Mouse (Mus musculus): ENCODE data around the gene 4930524J08Rik. TPM values are rescaled to one million over a fixed set of nuclear protein-coding genes. Genes with fewer than 3 reads are reported as not detected.

The 4930524J08Rik gene
- polyA plus RNA-seq (2015; fragmentation: Nextera tagmentation; extraction: Ambion mirVana) = 0.69 and 1.4 TPM in 2 replicates

GRCm38 (mm10) chr5:99978699-99979442, at the start of gene 4930524J08Rik, which contains the start of gene Hnrnpd:
Gene 4930524J08Rik (plus strand): TSS chr5:99979061.
Gene Hnrnpd (minus strand): TSS chr5:99978938.
- WGBS = under 1% methylated on average over 94 of the region's 97 CpGs

GRCm38 (mm10) chr5:99931910-99932309, 47.0 kb upstream of the 4930524J08Rik start:
- H3K9me3 ChIP-seq (replicated peaks; ENCODE audit: control insufficient read depth, low read length) = no peaks in the 10 kb centered on the region
- H3K27ac ChIP-seq (ENCODE audit: low read length) = no peak overlapping the region
- no peak for ATAC-seq (ENCODE audit: insufficient read depth, low FRiP score)
- no peak overlapping the region for H3K4me3 ChIP-seq (replicated peaks; ENCODE audit: low read length)
- H3K9ac ChIP-seq (ENCODE audit: low read length) = no peak overlapping the region
- H3K36me3 ChIP-seq (ENCODE audit: control insufficient read depth, insufficient read depth, low read length) = no peaks in the 10 kb centered on the region
- WGBS = 78% methylated on average over 6 of the region's 6 CpGs
- H3K27me3 ChIP-seq (ENCODE audit: control insufficient read depth, insufficient read depth, low read length) = no peaks in the 10 kb centered on the region
- H3K4me1 ChIP-seq (ENCODE audit: control insufficient read depth, insufficient read depth, low read length) = no peaks in the 10 kb centered on the region
- H3K4me2 ChIP-seq (ENCODE audit: low read depth, low read length) = no peak overlapping the region

More at GRCm38 (mm10) chr5:99978699-99979442, at the start of gene 4930524J08Rik, which contains the start of gene Hnrnpd:
- Histone ChIP-seq H3K4me3 (replicated peaks; ENCODE audit: low read length) (peak within 1 kb of the TSS; percentile 71), H3K4me2 (ENCODE audit: low read depth, low read length) (peak within 1 kb of the TSS; percentile 79), H3K27me3 (ENCODE audit: control insufficient read depth, insufficient read depth, low read length) (no peaks in the 10 kb centered on the region), H3K9ac (ENCODE audit: low read length) (peak within 1 kb of the TSS; percentile 98), H3K4me1 (ENCODE audit: control insufficient read depth, insufficient read depth, low read length) (peaks cover 17% of the 10 kb centered on the region), H3K27ac (ENCODE audit: low read length) (peak within 1 kb of the TSS; percentile 99), H3K9me3 (replicated peaks; ENCODE audit: control insufficient read depth, low read length) (no peaks in the 10 kb centered on the region), H3K36me3 (ENCODE audit: control insufficient read depth, insufficient read depth, low read length) (peaks cover 6% of the 10 kb centered on the region; the same call in 1 of the 2 replicates)
- peak; percentile 97 for ATAC-seq (ENCODE audit: insufficient read depth, low FRiP score)

DNA sequence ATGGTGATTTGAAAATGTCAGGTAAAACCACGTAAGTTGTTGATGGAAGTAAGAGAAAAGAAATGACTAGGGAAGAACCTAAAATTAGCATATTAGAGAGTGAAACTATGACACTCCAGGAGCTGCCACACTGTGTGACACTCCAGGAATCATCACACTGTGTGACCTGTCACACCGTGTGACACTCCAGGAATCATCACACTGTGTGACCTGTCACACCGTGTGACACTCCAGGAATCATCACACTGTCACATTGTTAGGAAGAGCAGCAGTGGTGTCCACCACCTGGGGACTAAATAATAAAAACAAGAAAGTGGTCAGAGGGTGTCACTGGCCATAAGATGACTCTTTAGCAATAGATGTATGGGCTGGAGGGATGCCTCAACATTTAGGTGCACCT, 39.4 kb upstream of the 4930524J08Rik start:
- Histone ChIP-seq H3K27ac (ENCODE audit: low read length) (no peak overlapping the region), H3K9me3 (replicated peaks; ENCODE audit: control insufficient read depth, low read length) (peaks cover 2% of the 10 kb centered on the region; the same call in 1 of the 2 replicates), H3K4me3 (replicated peaks; ENCODE audit: low read length) (no peak overlapping the region), H3K27me3 (ENCODE audit: control insufficient read depth, insufficient read depth, low read length) (no peaks in the 10 kb centered on the region), H3K36me3 (ENCODE audit: control insufficient read depth, insufficient read depth, low read length) (no peaks in the 10 kb centered on the region), H3K9ac (ENCODE audit: low read length) (no peak overlapping the region), H3K4me1 (ENCODE audit: control insufficient read depth, insufficient read depth, low read length) (no peaks in the 10 kb centered on the region), H3K4me2 (ENCODE audit: low read depth, low read length) (no peak overlapping the region)
- WGBS = 77% methylated on average over 3 of the region's 3 CpGs
- no peak for ATAC-seq (ENCODE audit: insufficient read depth, low FRiP score)

DNA sequence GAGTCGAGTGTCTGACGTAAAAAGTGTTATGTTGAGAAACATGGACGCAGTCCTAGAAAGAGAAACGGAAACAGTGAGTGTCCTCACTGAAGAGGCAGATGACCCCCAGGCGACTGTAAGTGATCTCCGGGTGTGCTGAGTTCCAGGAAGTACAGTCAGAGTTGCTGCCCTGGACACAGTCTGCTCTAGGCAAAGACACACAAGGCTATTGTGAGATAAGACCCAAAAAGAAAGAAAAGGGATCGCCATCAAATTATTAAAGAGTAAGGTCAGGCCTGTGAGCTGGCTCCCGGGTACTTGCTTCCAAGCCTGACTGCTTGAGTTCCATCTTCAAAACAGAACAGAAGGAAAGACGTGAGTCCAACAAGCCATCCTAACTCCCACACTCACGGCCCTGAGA, 37.6 kb upstream of the 4930524J08Rik start:
- Histone ChIP-seq H3K9me3 (replicated peaks; ENCODE audit: control insufficient read depth, low read length) (peaks cover 3% of the 10 kb centered on the region; the same call in 1 of the 2 replicates), H3K27ac (ENCODE audit: low read length) (no peak overlapping the region), H3K4me1 (ENCODE audit: control insufficient read depth, insufficient read depth, low read length) (no peaks in the 10 kb centered on the region), H3K36me3 (ENCODE audit: control insufficient read depth, insufficient read depth, low read length) (no peaks in the 10 kb centered on the region), H3K27me3 (ENCODE audit: control insufficient read depth, insufficient read depth, low read length) (no peaks in the 10 kb centered on the region), H3K4me3 (replicated peaks; ENCODE audit: low read length) (no peak overlapping the region), H3K9ac (ENCODE audit: low read length) (no peak overlapping the region), H3K4me2 (ENCODE audit: low read depth, low read length) (no peak overlapping the region)
- WGBS = 77% methylated on average over 10 of the region's 10 CpGs
- ATAC-seq (ENCODE audit: insufficient read depth, low FRiP score) = no peak

DNA sequence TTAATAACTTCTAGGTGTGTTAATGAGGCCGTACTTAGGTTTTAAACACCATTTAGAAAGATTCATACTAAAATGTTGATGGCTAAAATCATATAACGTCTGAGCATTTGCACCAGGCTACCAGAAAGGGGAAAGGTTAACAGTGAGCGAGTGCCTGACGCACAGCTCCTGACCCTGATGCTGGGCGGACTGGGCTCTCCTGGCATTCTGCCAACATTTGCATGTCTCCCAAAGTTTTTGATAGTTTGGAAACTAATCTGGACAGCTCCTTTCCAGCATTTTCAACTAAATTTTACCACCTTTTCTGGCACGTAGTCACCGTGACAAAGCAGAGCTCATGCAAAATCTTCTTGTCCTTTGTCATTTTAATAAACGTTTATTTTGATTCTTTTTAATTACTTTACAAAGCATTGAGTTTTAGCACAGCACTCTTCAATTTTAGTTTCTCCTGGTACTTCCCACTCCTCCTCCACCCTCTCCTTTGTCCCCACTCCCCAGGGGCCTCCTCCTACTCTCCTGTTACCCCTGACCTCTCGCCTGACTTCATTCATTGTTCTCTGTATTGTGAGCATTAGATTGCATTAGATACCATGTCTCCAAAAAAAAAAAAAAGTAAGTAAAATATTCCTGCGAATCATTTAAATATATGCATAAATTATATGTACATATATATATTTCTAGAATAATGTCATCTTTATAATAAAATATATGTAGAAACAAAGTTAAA, 36.9 kb upstream of the 4930524J08Rik start:
- Histone ChIP-seq H3K9ac (ENCODE audit: low read length) (no peak overlapping the region), H3K4me1 (ENCODE audit: control insufficient read depth, insufficient read depth, low read length) (no peaks in the 10 kb centered on the region), H3K4me3 (replicated peaks; ENCODE audit: low read length) (no peak overlapping the region), H3K27ac (ENCODE audit: low read length) (no peak overlapping the region), H3K9me3 (replicated peaks; ENCODE audit: control insufficient read depth, low read length) (peaks cover 3% of the 10 kb centered on the region; the same call in 1 of the 2 replicates), H3K36me3 (ENCODE audit: control insufficient read depth, insufficient read depth, low read length) (no peaks in the 10 kb centered on the region), H3K27me3 (ENCODE audit: control insufficient read depth, insufficient read depth, low read length) (no peaks in the 10 kb centered on the region), H3K4me2 (ENCODE audit: low read depth, low read length) (no peak overlapping the region)
- ATAC-seq (ENCODE audit: insufficient read depth, low FRiP score) = no peak
- WGBS = 52% methylated on average over 10 of the region's 10 CpGs

- Histone ChIP-seq H3K27me3 (ENCODE audit: control insufficient read depth, insufficient read depth, low read length) (no peaks in the 10 kb centered on the region), H3K4me3 (replicated peaks; ENCODE audit: low read length) (no peak overlapping the region), H3K9ac (ENCODE audit: low read length) (no peak overlapping the region), H3K27ac (ENCODE audit: low read length) (no peak overlapping the region), H3K9me3 (replicated peaks; ENCODE audit: control insufficient read depth, low read length) (no peaks in the 10 kb centered on the region), H3K4me2 (ENCODE audit: low read depth, low read length) (no peak overlapping the region), H3K4me1 (ENCODE audit: control insufficient read depth, insufficient read depth, low read length) (no peaks in the 10 kb centered on the region), H3K36me3 (ENCODE audit: control insufficient read depth, insufficient read depth, low read length) (no peaks in the 10 kb centered on the region)
- 78% methylated on average over 5 of the region's 5 CpGs for WGBS
- ATAC-seq (ENCODE audit: insufficient read depth, low FRiP score) = peak; percentile 33; the same call in 1 of the 2 replicates
These were observed 26.3 kb upstream of the 4930524J08Rik start for GRCm38 (mm10) chr5:99952513-99952912.

DNA sequence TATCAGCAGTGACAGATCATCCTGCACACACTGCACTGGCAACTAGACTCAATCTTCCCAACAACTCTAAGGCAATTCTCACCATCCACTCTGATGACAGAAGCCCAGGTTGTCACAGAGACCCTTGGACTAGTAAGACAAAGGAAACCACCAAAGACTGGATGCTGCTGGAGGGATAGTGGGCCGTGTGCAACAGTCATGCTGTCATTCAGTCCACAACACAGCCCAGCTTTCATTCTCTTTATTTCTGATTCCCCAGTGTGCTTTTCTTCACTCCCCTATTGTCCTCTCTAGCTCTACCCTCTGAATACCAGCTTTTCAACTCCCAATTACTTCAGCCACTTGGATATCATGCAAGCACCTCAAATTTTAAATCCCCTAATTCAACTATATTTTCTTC, 25.0 kb upstream of the 4930524J08Rik start:
- Histone ChIP-seq H3K4me1 (ENCODE audit: control insufficient read depth, insufficient read depth, low read length) (no peaks in the 10 kb centered on the region), H3K27me3 (ENCODE audit: control insufficient read depth, insufficient read depth, low read length) (no peaks in the 10 kb centered on the region), H3K9me3 (replicated peaks; ENCODE audit: control insufficient read depth, low read length) (no peaks in the 10 kb centered on the region), H3K36me3 (ENCODE audit: control insufficient read depth, insufficient read depth, low read length) (no peaks in the 10 kb centered on the region), H3K27ac (ENCODE audit: low read length) (no peak overlapping the region), H3K4me2 (ENCODE audit: low read depth, low read length) (no peak overlapping the region), H3K4me3 (replicated peaks; ENCODE audit: low read length) (no peak overlapping the region), H3K9ac (ENCODE audit: low read length) (no peak overlapping the region)
- no peak for ATAC-seq (ENCODE audit: insufficient read depth, low FRiP score)
- 76% methylated on average over 1 of the region's 1 CpGs for WGBS

DNA sequence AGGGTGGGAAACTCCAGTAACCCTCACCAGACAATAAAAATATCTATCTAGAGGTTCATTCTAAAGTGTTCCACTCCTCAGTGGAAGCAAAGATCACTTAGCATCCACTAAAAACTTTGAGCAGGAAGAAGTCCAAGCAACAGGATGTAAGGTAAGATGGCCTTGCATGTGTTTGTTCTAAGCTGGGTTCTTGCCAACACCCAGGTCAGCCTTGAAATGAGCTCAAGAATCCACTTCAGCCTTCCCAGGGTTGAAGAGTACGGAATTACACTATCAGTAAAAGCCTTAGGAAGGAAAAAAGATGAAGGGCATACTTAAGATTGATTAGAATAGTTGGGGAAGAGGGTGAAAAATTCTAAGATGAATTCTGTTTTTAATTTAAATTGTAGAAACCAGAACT, 20.2 kb upstream of the 4930524J08Rik start:
- Histone ChIP-seq H3K27me3 (ENCODE audit: control insufficient read depth, insufficient read depth, low read length) (no peaks in the 10 kb centered on the region), H3K36me3 (ENCODE audit: control insufficient read depth, insufficient read depth, low read length) (peaks cover 9% of the 10 kb centered on the region; the same call in 1 of the 2 replicates), H3K4me3 (replicated peaks; ENCODE audit: low read length) (no peak overlapping the region), H3K4me1 (ENCODE audit: control insufficient read depth, insufficient read depth, low read length) (no peaks in the 10 kb centered on the region), H3K27ac (ENCODE audit: low read length) (no peak overlapping the region), H3K4me2 (ENCODE audit: low read depth, low read length) (no peak overlapping the region), H3K9ac (ENCODE audit: low read length) (no peak overlapping the region), H3K9me3 (replicated peaks; ENCODE audit: control insufficient read depth, low read length) (no peaks in the 10 kb centered on the region)
- 64% methylated on average over 1 of the region's 1 CpGs for WGBS
- no peak for ATAC-seq (ENCODE audit: insufficient read depth, low FRiP score)
